Mouse (Mus musculus): ENCODE data around the gene Sult6b1. TPM values are rescaled to one million over a fixed set of nuclear protein-coding genes. Genes with fewer than 3 reads are reported as not detected.

Gene Sult6b1
- total RNA-seq, 1 experiment: 7.9 TPM

- Histone ChIP-seq H3K36me3 (ENCODE audit: control insufficient read depth, insufficient read depth, low read length, poor library complexity, severe bottlenecking) (peaks cover 2% of the 10 kb centered on the region; the same call in 1 of the 2 replicates), H3K9me3 (ENCODE audit: control insufficient read depth, insufficient read depth, low read depth, low read length) (no peaks in the 10 kb centered on the region), H3K4me1 (ENCODE audit: control insufficient read depth in 2 of 2, insufficient read depth in 2 of 2, low read length in 2 of 2, poor library complexity in 1 of 2) (no peaks in the 10 kb centered on the region), H3K27ac (ENCODE audit: insufficient read depth, low read depth, low read length, poor library complexity, severe bottlenecking) (no peak overlapping the region), H3K9ac (ENCODE audit: insufficient read depth, low read depth, low read length, poor library complexity, severe bottlenecking) (no peak overlapping the region), H3K4me3 (ENCODE audit: insufficient read depth in 1 of 2, low read depth in 1 of 2, low read length in 2 of 2, poor library complexity in 1 of 2, severe bottlenecking in 1 of 2) (no peak overlapping the region)
- in situ Hi-C loops (cut with MboI; ENCODE audit: low sequenced_read_pairs in 2 of 2, unreplicated experiment in 2 of 2): no loop called here
- TF ChIP-seq MAFK (IDR thresholded peaks at IDR 0.05; ENCODE audit: insufficient read depth, low read depth, low read length): no peak
- TF ChIP-seq HCFC1 (IDR thresholded peaks at IDR 0.05; ENCODE audit: borderline replicate concordance, insufficient read depth, low read length): no peak
- no peak for TF ChIP-seq ZC3H11A (IDR thresholded peaks at IDR 0.05; ENCODE audit: borderline replicate concordance, low read depth, low read length)
- TF ChIP-seq ZNF384 (IDR thresholded peaks at IDR 0.05; ENCODE audit: low read depth, low read length): no peak
- no peak for TF ChIP-seq CHD2 (IDR thresholded peaks at IDR 0.05; ENCODE audit: low read depth, low read length)
- no peak for DNase-seq (ENCODE audit: low read depth, low spot score)
These were observed 32.9 kb downstream of the Sult6b1 start for GRCm38 (mm10) chr17:78873886-78874285.

- no peak overlapping the region for H3K4me3 ChIP-seq (ENCODE audit: insufficient read depth in 1 of 2, low read depth in 1 of 2, low read length in 2 of 2, poor library complexity in 1 of 2, severe bottlenecking in 1 of 2)
- in situ Hi-C loops (cut with MboI; ENCODE audit: low sequenced_read_pairs in 2 of 2, unreplicated experiment in 2 of 2): no loop called here
These were observed 50.5 kb downstream of the Sult6b1 start for GRCm38 (mm10) chr17:78856243-78856642.

GRCm38 (mm10) chr17:78842271-78842928 is 64.4 kb downstream of the Sult6b1 start:
- Histone ChIP-seq H3K9ac (ENCODE audit: insufficient read depth, low read depth, low read length, poor library complexity, severe bottlenecking) (no peak overlapping the region), H3K9me3 (ENCODE audit: control insufficient read depth, insufficient read depth, low read depth, low read length) (no peaks in the 10 kb centered on the region), H3K4me3 (ENCODE audit: insufficient read depth in 1 of 2, low read depth in 1 of 2, low read length in 2 of 2, poor library complexity in 1 of 2, severe bottlenecking in 1 of 2) (no peak overlapping the region), H3K4me1 (ENCODE audit: control insufficient read depth in 2 of 2, insufficient read depth in 2 of 2, low read length in 2 of 2, poor library complexity in 1 of 2) (no peaks in the 10 kb centered on the region), H3K36me3 (ENCODE audit: control insufficient read depth, insufficient read depth, low read length, poor library complexity, severe bottlenecking) (peaks cover 25% of the 10 kb centered on the region), H3K27ac (ENCODE audit: insufficient read depth, low read depth, low read length, poor library complexity, severe bottlenecking) (no peak overlapping the region; the same call in 1 of the 2 replicates)
- no peak for TF ChIP-seq ZC3H11A (IDR thresholded peaks at IDR 0.05; ENCODE audit: borderline replicate concordance, low read depth, low read length)
- no peak for TF ChIP-seq ZNF384 (IDR thresholded peaks at IDR 0.05; ENCODE audit: low read depth, low read length)
- no peak for TF ChIP-seq MAFK (IDR thresholded peaks at IDR 0.05; ENCODE audit: insufficient read depth, low read depth, low read length)
- no peak for TF ChIP-seq HCFC1 (IDR thresholded peaks at IDR 0.05; ENCODE audit: borderline replicate concordance, insufficient read depth, low read length)
- TF ChIP-seq CHD2 (IDR thresholded peaks at IDR 0.05; ENCODE audit: low read depth, low read length): no peak
- no peak for DNase-seq (ENCODE audit: low read depth, low spot score)
- in situ Hi-C loops (cut with MboI; ENCODE audit: low sequenced_read_pairs in 2 of 2, unreplicated experiment in 2 of 2): no loop called here

More at GRCm38 (mm10) chr17:78856243-78856642, 50.5 kb downstream of the Sult6b1 start:
- Histone ChIP-seq H3K4me1 (ENCODE audit: control insufficient read depth in 2 of 2, insufficient read depth in 2 of 2, low read length in 2 of 2, poor library complexity in 1 of 2) (no peaks in the 10 kb centered on the region), H3K27ac (ENCODE audit: insufficient read depth, low read depth, low read length, poor library complexity, severe bottlenecking) (no peak overlapping the region), H3K9ac (ENCODE audit: insufficient read depth, low read depth, low read length, poor library complexity, severe bottlenecking) (no peak overlapping the region), H3K9me3 (ENCODE audit: control insufficient read depth, insufficient read depth, low read depth, low read length) (no peaks in the 10 kb centered on the region), H3K36me3 (ENCODE audit: control insufficient read depth, insufficient read depth, low read length, poor library complexity, severe bottlenecking) (no peaks in the 10 kb centered on the region; the same call in 1 of the 2 replicates)
- TF ChIP-seq ZC3H11A (IDR thresholded peaks at IDR 0.05; ENCODE audit: borderline replicate concordance, low read depth, low read length): no peak
- TF ChIP-seq MAFK (IDR thresholded peaks at IDR 0.05; ENCODE audit: insufficient read depth, low read depth, low read length): no peak
- TF ChIP-seq HCFC1 (IDR thresholded peaks at IDR 0.05; ENCODE audit: borderline replicate concordance, insufficient read depth, low read length): no peak
- TF ChIP-seq CHD2 (IDR thresholded peaks at IDR 0.05; ENCODE audit: low read depth, low read length): no peak
- no peak for DNase-seq (ENCODE audit: low read depth, low spot score)

- in situ Hi-C loops (cut with MboI; ENCODE audit: low sequenced_read_pairs in 2 of 2, unreplicated experiment in 2 of 2): no loop called here
- Histone ChIP-seq H3K9ac (ENCODE audit: insufficient read depth, low read depth, low read length, poor library complexity, severe bottlenecking) (peak overlapping the region; percentile 80; the same call in 1 of the 2 replicates), H3K9me3 (ENCODE audit: control insufficient read depth, insufficient read depth, low read depth, low read length) (no peaks in the 10 kb centered on the region), H3K4me3 (ENCODE audit: insufficient read depth in 1 of 2, low read depth in 1 of 2, low read length in 2 of 2, poor library complexity in 1 of 2, severe bottlenecking in 1 of 2) (peak overlapping the region; percentile 74 to 78), H3K27ac (ENCODE audit: insufficient read depth, low read depth, low read length, poor library complexity, severe bottlenecking) (no peak overlapping the region), H3K36me3 (ENCODE audit: control insufficient read depth, insufficient read depth, low read length, poor library complexity, severe bottlenecking) (peaks cover 8% of the 10 kb centered on the region; the same call in 1 of the 2 replicates), H3K4me1 (ENCODE audit: control insufficient read depth in 2 of 2, insufficient read depth in 2 of 2, low read length in 2 of 2, poor library complexity in 1 of 2) (peaks cover 0 to 3% of the 10 kb centered on the region in 2 experiments; a peak in 1 of 4 replicates)
- no peak for TF ChIP-seq ZC3H11A (IDR thresholded peaks at IDR 0.05; ENCODE audit: borderline replicate concordance, low read depth, low read length)
- TF ChIP-seq HCFC1 (IDR thresholded peaks at IDR 0.05; ENCODE audit: borderline replicate concordance, insufficient read depth, low read length): no peak
- no peak for TF ChIP-seq ZNF384 (IDR thresholded peaks at IDR 0.05; ENCODE audit: low read depth, low read length)
- TF ChIP-seq CHD2 (IDR thresholded peaks at IDR 0.05; ENCODE audit: low read depth, low read length): no peak
- no peak for TF ChIP-seq MAFK (IDR thresholded peaks at IDR 0.05; ENCODE audit: insufficient read depth, low read depth, low read length)
- DNase-seq (ENCODE audit: low read depth, low spot score): no peak
These were observed 70.7 kb downstream of the Sult6b1 start for GRCm38 (mm10) chr17:78836056-78836455.
